Mouse (Mus musculus) lung, embryonic 14.5 days (tissue): ENCODE results near the gene Oxct2a. TPM values are rescaled to one million over a fixed set of nuclear protein-coding genes. Genes with fewer than 3 reads are reported as not detected.
A peak's percentile ranks its signal among the peaks of the same experiment; 100 is the strongest.
"Not testable (repeated sequence)": the region's sequence is repeated elsewhere in the genome, so short reads cannot be mapped to it uniquely, and the experiment has no call there.

Experiments used
- ATAC-seq: fragments of 200-750 bp; cut with Nextera tagmentation; 2 replicates; pipeline ENCODE4 v1.8.0; 2017; ENCODE audit warnings: mild to moderate bottlenecking, moderate TSS enrichment, moderate library complexity; ENCODE audit not compliant: insufficient read depth
- DNase-seq: peaks from one replicate; pipeline ENCODE4 v3.0.0-alpha.2; 2015
- H3K27ac ChIP-seq: fragments of 300-500 bp; sonication (generic); 2 replicates; pipeline ENCODE4 v1.5.1; 2014; ENCODE audit warnings: low read depth, mild to moderate bottlenecking, moderate library complexity
- H3K27me3 ChIP-seq: fragments of 300-500 bp; sonication (generic); 2 replicates; pipeline ENCODE4 v1.6.1; 2014; ENCODE audit warnings: low read length, control low read depth; ENCODE audit not compliant: insufficient read depth
- H3K36me3 ChIP-seq: fragments of 300-500 bp; sonication (generic); 2 replicates; pipeline ENCODE4 v1.6.1; 2014; ENCODE audit warnings: control low read depth; ENCODE audit not compliant: insufficient read depth
- H3K4me1 ChIP-seq: fragments of 300-500 bp; sonication (generic); 2 replicates; pipeline ENCODE4 v1.6.1; 2014; ENCODE audit warnings: antibody characterized with exemption, control low read depth; ENCODE audit not compliant: insufficient read depth
- H3K4me2 ChIP-seq: fragments of 300-500 bp; sonication (generic); 2 replicates; pipeline ENCODE4 v1.6.1; 2014; ENCODE audit warnings: mild to moderate bottlenecking
- H3K4me3 ChIP-seq: fragments of 300-500 bp; sonication (generic); 2 replicates; pipeline ENCODE4 v1.5.1; 2014; ENCODE audit warnings: low read depth, low read length
- H3K9ac ChIP-seq: fragments of 300-500 bp; sonication (generic); 2 replicates; pipeline ENCODE4 v1.6.1; 2014
- H3K9me3 ChIP-seq: fragments of 300-500 bp; sonication (generic); 2 replicates; pipeline ENCODE4 v1.6.1; 2016; ENCODE audit warnings: low read depth, low read length, control low read depth
- CTCF ChIP-seq: IDR thresholded peaks from 2 replicates; pipeline ENCODE4 v1.5.1; 2016; ENCODE audit warnings: antibody characterized with exemption, low read depth
- WGBS: fragments of 180-500 bp; shearing (Covaris S2); extraction: QIAGEN DNeasy Blood & Tissue Kit; methylation state at CpG from one replicate; pipeline ENCODE4 v1.1.7; 2014; 5-methylcytosine and 5-hydroxymethylcytosine counted together
- polyA plus RNA-seq: library from polyadenylated mRNA; unstranded; fragments of >200 nt; fragmentation: Nextera tagmentation; extraction: Ambion mirVana; gene quantifications from 2 replicates; pipeline ENCODE4 v1.2.1, GENCODE M21; 2014

Gene Oxct2a
- polyA plus RNA-seq, 1 experiment from 2014 or later, result not detected

DNA sequence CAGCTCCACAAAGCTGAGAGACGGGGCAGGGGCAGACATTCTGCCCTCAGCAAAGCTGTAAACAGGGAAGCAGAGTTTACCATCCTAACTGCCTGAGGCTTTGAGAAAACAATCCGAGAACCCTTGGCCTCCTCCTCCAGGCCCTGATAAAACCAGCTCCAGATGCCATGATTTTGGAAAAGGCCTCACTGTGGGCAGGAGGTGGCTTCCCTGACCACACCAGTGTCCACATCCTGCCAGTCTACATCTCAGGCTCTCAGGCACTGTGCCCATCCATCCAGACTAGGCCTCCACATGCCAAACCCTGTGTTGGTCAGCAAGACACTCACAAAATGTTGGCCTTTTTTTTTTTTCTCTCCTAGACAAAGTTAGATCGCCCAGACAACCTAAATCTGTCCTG, 10.7 kb upstream of the Oxct2a start:
- no peaks in the 10 kb centered on the region for H3K36me3 ChIP-seq
- no peak overlapping the region for H3K4me2 ChIP-seq
- H3K4me3 ChIP-seq, result no peak overlapping the region
- ATAC-seq (no peak), DNase-seq (no peak)
- no peak for TF ChIP-seq CTCF
- H3K4me1 ChIP-seq, result no peaks in the 10 kb centered on the region
- H3K9me3 ChIP-seq, result no peaks in the 10 kb centered on the region
- no peak overlapping the region for H3K9ac ChIP-seq
- 55% methylated on average over 3 of the region's 3 CpGs for WGBS
- no peak overlapping the region for H3K27ac ChIP-seq
- no peaks in the 10 kb centered on the region for H3K27me3 ChIP-seq

- H3K4me2 ChIP-seq, result no peak overlapping the region
- no peaks in the 10 kb centered on the region for H3K27me3 ChIP-seq
- no peak overlapping the region for H3K27ac ChIP-seq
- no peaks in the 10 kb centered on the region for H3K9me3 ChIP-seq
- H3K4me1 ChIP-seq, result no peaks in the 10 kb centered on the region
- WGBS, result 93% methylated on average over 4 of the region's 4 CpGs
- 0 out of 2 replicates have a peak, but pooled peaks have one; percentile 16 for TF ChIP-seq CTCF
- no peak overlapping the region for H3K9ac ChIP-seq
- DNase-seq (no peak), ATAC-seq (no peak)
- no peaks in the 10 kb centered on the region for H3K36me3 ChIP-seq
- H3K4me3 ChIP-seq, result no peak overlapping the region
These were observed 9.7 kb upstream of the Oxct2a start for GRCm38 (mm10) chr4:123333151-123333550.

GRCm38 (mm10) chr4:123331961-123332360, 8.5 kb upstream of the Oxct2a start:
- H3K27me3 ChIP-seq, DNase-seq, H3K4me2 ChIP-seq, H3K36me3 ChIP-seq, ATAC-seq, H3K27ac ChIP-seq, H3K9ac ChIP-seq, H3K9me3 ChIP-seq, H3K4me1 ChIP-seq, H3K4me3 ChIP-seq: not testable (repeated sequence)
- 81% methylated on average over 1 of the region's 1 CpGs for WGBS

DNA sequence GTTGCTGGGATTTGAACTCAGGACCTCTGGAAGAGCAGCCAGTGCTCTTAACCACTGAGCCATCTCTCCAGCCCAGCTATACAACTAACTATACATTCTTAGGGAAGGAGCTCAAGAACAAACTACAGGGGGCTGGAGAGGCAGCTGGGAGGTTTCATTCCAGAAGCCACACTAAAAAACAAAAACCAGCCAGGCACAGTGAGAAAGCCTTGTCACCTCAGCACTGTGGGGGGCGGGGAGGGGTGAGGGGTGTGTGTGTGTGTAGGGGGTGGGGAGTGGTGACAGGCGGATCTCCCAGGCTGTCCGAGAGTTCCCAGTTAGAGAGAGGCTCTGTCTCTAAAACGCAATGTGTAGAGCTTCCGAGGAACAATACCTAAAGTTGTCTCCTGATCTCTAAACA, 7.9 kb upstream of the Oxct2a start:
- 58% methylated on average over 5 of the region's 5 CpGs for WGBS
- Histone ChIP-seq H3K36me3 (no peaks in the 10 kb centered on the region), H3K4me2 (no peak overlapping the region), H3K27ac (no peak overlapping the region), H3K9ac (no peak overlapping the region), H3K27me3 (no peaks in the 10 kb centered on the region), H3K4me1 (no peaks in the 10 kb centered on the region), H3K4me3 (no peak overlapping the region), H3K9me3 (no peaks in the 10 kb centered on the region)
- ATAC-seq, result no peak
- no peak for DNase-seq
- TF ChIP-seq CTCF, result no peak

DNA sequence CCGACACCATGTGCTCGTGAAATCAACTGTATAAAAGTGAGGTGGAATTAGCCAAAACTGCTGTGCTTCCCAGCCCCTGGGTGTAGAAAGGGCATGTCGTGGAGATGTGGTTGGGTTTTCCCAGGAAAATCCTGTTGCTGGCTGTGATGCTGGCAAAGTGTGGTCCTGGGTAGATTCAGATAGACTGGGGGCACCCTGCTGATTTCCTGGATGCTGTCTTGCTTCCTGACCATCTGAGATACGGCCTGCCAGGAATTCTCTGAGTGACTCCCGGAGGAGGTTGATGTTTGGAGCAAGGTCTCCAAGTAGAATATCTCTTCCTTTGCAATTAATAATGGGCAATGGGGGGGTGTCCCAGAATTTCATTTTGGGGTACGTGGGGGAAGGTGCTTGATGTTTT, 5.5 kb upstream of the Oxct2a start:
- H3K27ac ChIP-seq, result no peak overlapping the region
- DNase-seq (no peak), ATAC-seq (no peak)
- no peak overlapping the region for H3K4me2 ChIP-seq
- H3K9ac ChIP-seq, result no peak overlapping the region
- 66% methylated on average over 6 of the region's 6 CpGs for WGBS
- no peak for TF ChIP-seq CTCF
- H3K4me1 ChIP-seq, result no peaks in the 10 kb centered on the region
- no peak overlapping the region for H3K4me3 ChIP-seq
- H3K36me3 ChIP-seq, result no peaks in the 10 kb centered on the region
- no peaks in the 10 kb centered on the region for H3K27me3 ChIP-seq
- H3K9me3 ChIP-seq, result no peaks in the 10 kb centered on the region

GRCm38 (mm10) chr4:123327630-123328029, 4.2 kb upstream of the Oxct2a start:
- no peaks in the 10 kb centered on the region for H3K9me3 ChIP-seq
- H3K9ac ChIP-seq, result no peak overlapping the region
- no peak for TF ChIP-seq CTCF
- no peak overlapping the region for H3K27ac ChIP-seq
- 31% methylated on average over 3 of the region's 3 CpGs for WGBS
- no peak overlapping the region for H3K4me2 ChIP-seq
- no peak overlapping the region for H3K4me3 ChIP-seq
- ATAC-seq, result no peak
- H3K36me3 ChIP-seq, result no peaks in the 10 kb centered on the region
- peaks cover 6% of the 10 kb centered on the region; the same call in 1 of the 2 replicates for H3K27me3 ChIP-seq
- H3K4me1 ChIP-seq, result no peaks in the 10 kb centered on the region
- DNase-seq, result no peak

DNA sequence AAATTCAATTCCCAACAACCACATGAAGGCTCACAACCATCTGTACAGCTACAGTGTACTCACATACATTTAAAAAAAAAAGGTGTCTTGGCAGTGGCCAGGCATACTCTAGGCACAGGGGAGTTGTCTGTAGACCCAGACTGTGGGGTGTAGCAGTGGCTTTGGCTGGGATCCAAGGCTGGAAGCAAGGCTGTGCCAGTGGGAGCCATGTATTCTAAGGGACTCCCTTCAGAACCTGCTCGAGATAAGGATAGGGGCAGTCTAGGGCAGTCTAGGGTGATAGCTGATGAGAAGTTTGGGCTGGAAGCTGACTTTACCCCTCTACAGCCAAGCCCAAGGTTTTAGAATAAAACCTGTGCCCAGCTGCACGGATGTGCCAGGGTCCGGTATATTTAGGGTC, 2.7 kb upstream of the Oxct2a start:
- no peak for ATAC-seq
- H3K4me1 ChIP-seq, result no peaks in the 10 kb centered on the region
- H3K4me2 ChIP-seq, result no peak overlapping the region
- H3K36me3 ChIP-seq, result no peaks in the 10 kb centered on the region
- no peaks in the 10 kb centered on the region for H3K9me3 ChIP-seq
- H3K4me3 ChIP-seq, result no peak overlapping the region
- no peak overlapping the region for H3K9ac ChIP-seq
- WGBS, result 55% methylated on average over 3 of the region's 3 CpGs
- no peak overlapping the region for H3K27ac ChIP-seq
- no peak for TF ChIP-seq CTCF
- no peak for DNase-seq
- H3K27me3 ChIP-seq, result peaks cover 12% of the 10 kb centered on the region; the same call in 1 of the 2 replicates

GRCm38 (mm10) chr4:123322910-123323309, 524 bp downstream of the Oxct2a start:
- 0 out of 2 replicates have a peak, but pooled peaks have one; percentile 15 for ATAC-seq
- Histone ChIP-seq H3K4me3 (peak overlapping the region; percentile 22), H3K27me3 (peaks cover 12% of the 10 kb centered on the region; the same call in 1 of the 2 replicates), H3K4me2 (peak overlapping the region; percentile 53)
- not testable (repeated sequence) for H3K36me3 ChIP-seq, H3K27ac ChIP-seq, H3K9ac ChIP-seq, H3K9me3 ChIP-seq, DNase-seq, H3K4me1 ChIP-seq
- WGBS, result 5% methylated on average over 26 of the region's 38 CpGs
